10 mouse cellular contexts compared by ENCODE assay signal in genomic region chr4:156184291-156184954, GRCm38 (mm10). TPM values are rescaled to one million over a fixed set of nuclear protein-coding genes. Genes with fewer than 3 reads are reported as not detected.
A peak's percentile ranks its signal among the peaks of the same experiment; 100 is the strongest.
DNase-seq lines count a peak whose midpoint lies in the region; ATAC-seq and TF ChIP-seq lines count a peak whose summit lies in the region.
"Had no signal": no experiment of that assay in that cellular context is flagged by ENCODE, and none has a peak within 500 bp of the region (broad histone marks: within the 10 kb centered on the region; RNA-seq: fewer than 3 reads in every experiment).

No protein-coding gene starts in this region.

- ATAC-seq in hindbrain, embryonic 13.5 days (ENCODE audit: low FRiP score), result 0 out of 2 replicates have a peak, but pooled peaks have one; percentile 14
- no peak for ATAC-seq in neural tube, embryonic 13.5 days (ENCODE audit: low read depth)

- H3K36me3 ChIP-seq in forebrain, embryonic 10.5 days (replicated peaks), result peaks cover 82% of the 10 kb centered on the region
- peaks cover 30% of the 10 kb centered on the region for H3K36me3 ChIP-seq in hindbrain, embryonic 13.5 days
- H3K36me3 ChIP-seq in neural tube, embryonic 13.5 days, result peaks cover 37% of the 10 kb centered on the region

- no peaks in the 10 kb centered on the region for H3K27me3 ChIP-seq in forebrain, embryonic 10.5 days (ENCODE audit: poor library complexity, severe bottlenecking)
- no peaks in the 10 kb centered on the region for H3K27me3 ChIP-seq in hindbrain, embryonic 13.5 days
- no peaks in the 10 kb centered on the region for H3K27me3 ChIP-seq in neural tube, embryonic 13.5 days
- H3K27me3 ChIP-seq: limb, embryonic 15.5 days had no signal

- peak overlapping the region; percentile 89 for H3K27ac ChIP-seq in forebrain, embryonic 10.5 days
- peak overlapping the region; percentile 98 for H3K27ac ChIP-seq in hindbrain, embryonic 13.5 days
- peak overlapping the region; percentile 98 for H3K27ac ChIP-seq in neural tube, embryonic 13.5 days (replicated peaks)
- H3K27ac ChIP-seq: limb, embryonic 15.5 days had no signal

- TF ChIP-seq POLR2A in lung, adult 2 months (IDR thresholded peaks at IDR 0.05; ENCODE audit: borderline replicate concordance, extremely low read depth, low read depth, low read length), result no peak

- no peak overlapping the region for H3K4me3 ChIP-seq in lung, adult 2 months (replicated peaks; ENCODE audit: extremely low read depth, low read depth, low read length)
- H3K4me3 ChIP-seq in forebrain, embryonic 10.5 days, result peak overlapping the region; percentile 52; the same call in 1 of the 2 replicates
- H3K4me3 ChIP-seq in hindbrain, embryonic 13.5 days, result peak overlapping the region; percentile 62
- peak overlapping the region; percentile 58 for H3K4me3 ChIP-seq in neural tube, embryonic 13.5 days
- H3K4me3 ChIP-seq: limb, embryonic 15.5 days had no signal

- H3K9ac ChIP-seq in hindbrain, embryonic 13.5 days, result peak overlapping the region; percentile 90
- H3K9ac ChIP-seq in neural tube, embryonic 13.5 days, result peak overlapping the region; percentile 93
- H3K9ac ChIP-seq: limb, embryonic 15.5 days had no signal

- no peak for TF ChIP-seq CTCF in lung, adult 2 months (IDR thresholded peaks at IDR 0.05; ENCODE audit: insufficient read depth, low read length)

- whole genome bisulfite sequencing in lung, adult 2 months, result 62% methylated on average over 7 of the region's 7 CpGs
- 84% methylated on average over 7 of the region's 7 CpGs for WGBS in forebrain, embryonic 10.5 days
- 71% methylated on average over 7 of the region's 7 CpGs for WGBS in hindbrain, embryonic 13.5 days
- 76% methylated on average over 7 of the region's 7 CpGs for WGBS in neural tube, embryonic 13.5 days

- H3K4me2 ChIP-seq in hindbrain, embryonic 13.5 days, result peak overlapping the region; percentile 86
- peak overlapping the region; percentile 84 for H3K4me2 ChIP-seq in neural tube, embryonic 13.5 days
- H3K4me2 ChIP-seq: limb, embryonic 15.5 days had no signal

- peak; percentile 25 for DNase-seq in lung, postnatal 14 days
- DNase-seq in lung, adult 2 months, result no peak
- no peak for DNase-seq in forebrain, embryonic 10.5 days (ENCODE audit: extremely low spot score, low spot score)
- DNase-seq in spleen, adult 18-20 months, result no peak
- DNase-seq in urinary bladder, postnatal 14 days (ENCODE audit: low spot score), result no peak
- no peak for DNase-seq in embryo, embryonic 10 days (ENCODE audit: low spot score)
- DNase-seq: thymus, postnatal 25 days had no signal

- no peaks in the 10 kb centered on the region for H3K9me3 ChIP-seq in forebrain, embryonic 10.5 days
- no peaks in the 10 kb centered on the region for H3K9me3 ChIP-seq in hindbrain, embryonic 13.5 days
- H3K9me3 ChIP-seq in neural tube, embryonic 13.5 days, result no peaks in the 10 kb centered on the region
- H3K9me3 ChIP-seq: limb, embryonic 15.5 days had no signal

- H3K4me1 ChIP-seq in lung, adult 2 months (ENCODE audit: control insufficient read depth, insufficient read depth, low read length), result peaks cover 17% of the 10 kb centered on the region
- peaks cover 62% of the 10 kb centered on the region for H3K4me1 ChIP-seq in forebrain, embryonic 10.5 days
- H3K4me1 ChIP-seq in hindbrain, embryonic 13.5 days (replicated peaks), result peaks cover 99% of the 10 kb centered on the region
- peaks cover 98% of the 10 kb centered on the region for H3K4me1 ChIP-seq in neural tube, embryonic 13.5 days (replicated peaks)

RNA-seq across cellular contexts. Expression of gene Agrn, which starts 12.9 kb away (rescaled TPM):
- polyA plus RNA-seq in lung, adult 2 months (2012; rRNA removed), result 190 and 214 TPM in 2 replicates
- 58.3 and 62.0 TPM in 2 replicates for polyA plus RNA-seq in forebrain, embryonic 10.5 days (2016; fragmentation: Nextera tagmentation; extraction: Ambion mirVana)
- 120 and 132 TPM in 2 replicates for polyA plus RNA-seq in hindbrain, embryonic 13.5 days (2015; fragmentation: Nextera tagmentation; extraction: Ambion mirVana)
- polyA plus RNA-seq in neural tube, embryonic 13.5 days (2015; fragmentation: Nextera tagmentation; extraction: Ambion mirVana), result 120 and 122 TPM in 2 replicates

RNA-seq across cellular contexts. Expression of gene Isg15, which starts 16.2 kb away (rescaled TPM):
- 8.1 and 12.2 TPM in 2 replicates for polyA plus RNA-seq in lung, adult 2 months (2012; rRNA removed)
- polyA plus RNA-seq in forebrain, embryonic 10.5 days (2016; fragmentation: Nextera tagmentation; extraction: Ambion mirVana), result 0.38 and 0.43 TPM in 2 replicates
- polyA plus RNA-seq in hindbrain, embryonic 13.5 days (2015; fragmentation: Nextera tagmentation; extraction: Ambion mirVana), result 1.4 and 1.7 TPM in 2 replicates
- polyA plus RNA-seq in neural tube, embryonic 13.5 days (2015; fragmentation: Nextera tagmentation; extraction: Ambion mirVana), result 0.84 and 2.2 TPM in 2 replicates

RNA-seq across cellular contexts. Expression of gene AW011738, which starts 18.7 kb away (rescaled TPM):
- 4.6 and 5.1 TPM in 2 replicates for polyA plus RNA-seq in lung, adult 2 months (2012; rRNA removed)
- polyA plus RNA-seq in forebrain, embryonic 10.5 days (2016; fragmentation: Nextera tagmentation; extraction: Ambion mirVana), result 3.9 and 4.4 TPM in 2 replicates
- polyA plus RNA-seq in hindbrain, embryonic 13.5 days (2015; fragmentation: Nextera tagmentation; extraction: Ambion mirVana), result 4.9 and 6.8 TPM in 2 replicates
- polyA plus RNA-seq in neural tube, embryonic 13.5 days (2015; fragmentation: Nextera tagmentation; extraction: Ambion mirVana), result 5.1 and 5.6 TPM in 2 replicates

RNA-seq across cellular contexts. Expression of gene Perm1, which starts 31.2 kb away (rescaled TPM):
- 2.0 and 6.0 TPM in 2 replicates for polyA plus RNA-seq in lung, adult 2 months (2012; rRNA removed)
- 1.1 TPM in 2 replicates for polyA plus RNA-seq in forebrain, embryonic 10.5 days (2016; fragmentation: Nextera tagmentation; extraction: Ambion mirVana)
- polyA plus RNA-seq in hindbrain, embryonic 13.5 days (2015; fragmentation: Nextera tagmentation; extraction: Ambion mirVana), result 2.5 and 2.7 TPM in 2 replicates
- 1.8 TPM in 2 replicates for polyA plus RNA-seq in neural tube, embryonic 13.5 days (2015; fragmentation: Nextera tagmentation; extraction: Ambion mirVana)

RNA-seq across cellular contexts. Expression of gene Plekhn1, which starts 50.2 kb away (rescaled TPM):
- polyA plus RNA-seq in lung, adult 2 months (2012; rRNA removed), result 61.9 and 78.1 TPM in 2 replicates
- polyA plus RNA-seq in forebrain, embryonic 10.5 days (2016; fragmentation: Nextera tagmentation; extraction: Ambion mirVana), result 21.9 and 23.1 TPM in 2 replicates
- polyA plus RNA-seq in hindbrain, embryonic 13.5 days (2015; fragmentation: Nextera tagmentation; extraction: Ambion mirVana), result 26.4 and 26.6 TPM in 2 replicates
- polyA plus RNA-seq in neural tube, embryonic 13.5 days (2015; fragmentation: Nextera tagmentation; extraction: Ambion mirVana), result 26.1 and 27.3 TPM in 2 replicates
